Mouse (Mus musculus) ZHBTc4 (cell line): Measurements from ENCODE around the gene Unc93b1.

Source experiments
- DNase-seq: peaks from one replicate; pipeline ENCODE4 v3.0.0-alpha.2; 2011; ENCODE audit warnings: low read depth, low spot score

The Unc93b1 gene

DNA sequence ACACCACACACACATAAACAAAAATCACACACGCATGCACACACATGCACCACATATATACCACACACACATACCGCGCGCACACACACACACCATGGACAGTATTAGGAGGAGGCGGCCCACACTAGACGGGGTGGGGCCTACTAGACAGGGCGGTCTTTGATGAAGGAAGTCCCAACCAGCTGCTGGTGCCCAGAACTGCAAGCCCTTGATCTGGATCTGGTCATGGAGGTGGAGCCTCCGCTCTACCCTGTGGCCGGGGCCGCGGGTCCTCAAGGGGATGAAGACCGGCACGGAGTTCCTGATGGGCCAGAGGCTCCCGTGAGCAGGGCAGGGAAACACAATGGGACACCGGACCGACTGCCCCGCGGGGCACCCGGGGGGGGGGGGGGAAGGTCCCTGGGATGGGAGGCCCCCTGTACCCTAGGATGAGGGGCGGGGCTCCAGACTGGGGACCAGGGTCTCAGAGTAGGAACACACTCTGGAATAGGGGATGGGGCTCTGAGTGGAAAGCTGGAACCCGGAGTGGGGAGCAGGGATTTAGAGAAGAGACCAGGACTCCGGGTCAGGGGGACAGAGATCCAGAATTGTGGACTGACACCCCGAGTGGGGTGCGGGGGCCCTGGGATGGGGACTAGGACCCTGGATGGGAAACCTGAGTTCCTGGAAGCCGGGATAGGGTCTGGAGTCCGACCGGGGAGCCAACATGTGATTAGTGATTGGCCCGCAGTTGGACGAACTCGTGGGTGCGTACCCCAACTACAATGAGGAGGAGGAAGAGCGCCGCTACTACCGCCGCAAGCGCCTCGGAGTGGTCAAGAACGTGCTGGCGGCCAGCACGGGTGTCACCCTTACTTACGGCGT lies at the start of gene Unc93b1:
Gene Unc93b1, plus strand, starts transcription at position 155 of the 864 bp plus-strand sequence.
- peak; percentile 85 for DNase-seq

- no peak for DNase-seq
Observed at GRCm38 (mm10) chr19:3889096-3889495, 45.9 kb upstream of the Unc93b1 start.

- peak; percentile 44 for DNase-seq
Observed at GRCm38 (mm10) chr19:3890181-3890580, 44.8 kb upstream of the Unc93b1 start.

GRCm38 (mm10) chr19:3893545-3894116 lies 41.4 kb upstream of the Unc93b1 start:
- no peak for DNase-seq

DNA sequence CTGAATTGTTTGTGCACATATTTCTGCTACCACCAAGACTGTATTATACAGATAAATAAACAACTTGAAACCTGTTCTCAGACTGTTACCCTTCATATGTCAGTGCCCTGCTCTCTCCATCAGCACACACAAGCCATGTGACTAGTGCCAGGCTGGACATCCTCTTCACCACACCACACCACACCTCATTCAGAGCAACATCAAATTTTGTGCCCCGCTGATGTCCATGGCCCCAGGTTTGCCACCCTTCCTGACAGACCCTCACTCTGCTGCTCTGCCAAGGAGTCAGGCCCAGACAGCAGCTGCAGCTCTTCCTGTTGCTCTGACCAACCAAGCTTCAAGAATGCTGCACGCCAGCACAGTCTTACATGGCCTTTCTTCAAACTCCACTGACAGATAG lies 40.7 kb upstream of the Unc93b1 start:
- DNase-seq = no peak

DNA sequence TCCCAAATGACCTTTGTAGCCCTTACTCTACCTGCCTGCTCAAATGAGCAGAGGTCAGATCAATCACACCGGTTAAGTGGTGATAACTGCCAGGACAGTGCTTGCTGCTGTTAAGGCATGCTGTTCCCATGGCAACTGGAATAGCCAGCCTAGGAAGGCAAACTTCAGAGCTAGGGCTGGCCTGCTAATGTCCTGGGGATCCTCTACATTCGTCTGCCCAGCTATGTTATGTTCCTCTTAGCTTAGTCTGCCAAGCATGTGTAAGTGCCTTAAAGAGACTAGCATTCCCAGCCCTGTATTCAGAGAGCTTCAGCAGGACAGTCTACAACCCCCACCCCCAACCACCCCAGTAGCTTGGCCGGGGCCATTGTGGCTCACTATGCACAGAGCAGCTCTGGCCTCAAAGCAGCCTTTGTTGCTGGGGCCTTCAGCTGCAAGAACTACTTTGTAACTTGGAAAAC lies 39.8 kb upstream of the Unc93b1 start:
- peak; percentile 54 for DNase-seq

DNA sequence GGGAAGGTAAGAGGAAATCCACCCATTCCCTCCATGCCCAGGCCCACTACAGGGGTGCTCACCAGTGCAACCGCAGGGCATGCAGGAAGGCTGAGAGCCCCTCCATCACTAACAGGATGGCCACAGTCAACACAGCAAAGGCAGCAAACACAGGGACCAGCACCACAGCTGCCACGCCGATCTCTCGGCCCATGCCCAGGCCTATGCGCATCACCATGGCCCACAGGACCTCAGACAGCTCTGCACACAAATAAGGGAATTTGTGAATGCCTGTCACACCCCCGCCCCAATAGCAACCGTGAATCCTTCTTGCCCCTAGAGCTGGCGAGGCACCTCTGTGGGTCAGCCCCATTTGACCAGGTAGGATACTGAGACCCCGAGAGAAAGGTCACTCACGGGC lies 38.8 kb upstream of the Unc93b1 start:
- DNase-seq = no peak

GRCm38 (mm10) chr19:3897557-3897956 lies 37.4 kb upstream of the Unc93b1 start:
- no peak for DNase-seq

DNA sequence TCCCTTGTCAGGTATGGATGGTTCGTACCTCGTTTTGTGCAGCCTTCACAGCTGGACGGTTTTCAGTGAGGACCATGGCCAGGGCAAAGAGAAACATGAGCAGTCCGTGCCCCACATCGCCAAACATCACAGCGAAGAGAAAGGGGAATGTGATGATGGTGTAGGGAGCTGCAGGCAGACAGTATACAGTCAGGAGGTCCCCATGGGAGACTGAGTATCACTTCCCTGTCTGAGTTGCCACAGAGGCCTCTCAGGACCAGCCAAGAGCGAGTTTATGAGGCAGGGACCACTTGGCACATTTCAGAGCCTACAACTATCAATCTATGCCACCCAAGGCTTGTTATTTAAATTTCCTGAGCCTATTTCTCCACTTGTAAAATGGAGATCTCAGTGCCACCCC lies 36.0 kb upstream of the Unc93b1 start:
- no peak for DNase-seq

DNA sequence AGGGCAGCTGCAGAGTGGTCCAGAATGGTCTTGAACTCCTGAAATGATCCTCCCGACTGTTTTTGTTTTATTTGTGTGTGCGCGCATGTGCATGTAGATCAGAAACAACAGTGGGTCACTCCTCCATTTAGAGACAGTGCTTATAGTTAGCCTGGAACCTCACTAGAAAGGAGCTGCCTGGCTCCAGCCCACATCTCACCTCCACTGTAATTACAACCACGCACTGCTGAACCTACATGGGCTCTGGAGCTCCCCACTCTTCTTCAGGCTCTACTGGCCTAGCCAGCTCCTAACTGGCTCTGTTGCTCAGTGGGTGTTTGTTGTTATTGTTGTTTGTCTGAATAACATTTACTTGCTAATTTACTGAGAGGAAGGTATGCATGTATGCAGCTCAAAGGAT lies 35.4 kb upstream of the Unc93b1 start:
- no peak for DNase-seq

GRCm38 (mm10) chr19:3902966-3903365 lies 32.0 kb upstream of the Unc93b1 start:
- no peak for DNase-seq

- DNase-seq = peak; percentile 66
Observed at GRCm38 (mm10) chr19:3903648-3904362, 31.2 kb upstream of the Unc93b1 start.

- DNase-seq = peak; percentile 25
Observed at GRCm38 (mm10) chr19:3904363-3904675, 30.7 kb upstream of the Unc93b1 start.

DNA sequence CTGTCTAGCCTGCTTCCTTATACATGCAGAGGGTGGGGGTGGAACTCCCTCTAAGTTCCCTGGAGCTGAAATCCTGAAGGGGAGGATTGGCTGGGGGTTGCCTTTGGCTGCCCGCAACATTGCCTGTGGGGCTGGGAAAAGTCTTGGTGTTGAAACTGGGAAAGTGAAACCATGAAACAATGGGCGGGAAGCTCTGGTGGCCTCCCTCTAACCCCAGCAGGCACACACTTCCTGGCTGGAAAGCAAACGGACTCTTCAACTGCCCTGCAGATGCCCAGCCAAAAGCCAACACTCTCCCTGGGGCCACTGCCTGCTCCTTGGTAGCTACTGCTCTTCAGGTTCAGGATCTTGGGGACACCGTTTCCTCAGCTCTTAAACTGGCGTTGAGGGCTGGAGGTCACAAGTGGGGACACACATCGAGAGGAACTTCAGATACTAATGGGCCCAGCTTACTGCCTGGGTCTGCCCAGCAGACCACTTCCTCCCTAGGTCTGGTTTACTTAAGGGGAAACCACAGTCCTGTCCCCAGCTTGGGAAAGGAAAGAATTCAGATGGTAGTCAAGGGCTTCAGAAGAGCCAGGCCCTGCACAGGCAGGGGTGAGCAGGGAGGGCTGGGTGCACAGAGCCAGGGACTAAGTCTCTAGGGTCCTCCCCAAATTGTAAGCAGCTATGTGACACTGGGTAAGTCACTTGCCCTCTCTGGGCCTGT lies 29.6 kb upstream of the Unc93b1 start:
- peak; percentile 35 for DNase-seq

- no peak for DNase-seq
Observed at GRCm38 (mm10) chr19:3906326-3906725, 28.7 kb upstream of the Unc93b1 start.

GRCm38 (mm10) chr19:3906795-3907786 lies 27.9 kb upstream of the Unc93b1 start, which contains the start of gene Tcirg1:
Gene Tcirg1 (minus strand): TSS chr19:3907133.
- DNase-seq = peak; percentile 67

DNA sequence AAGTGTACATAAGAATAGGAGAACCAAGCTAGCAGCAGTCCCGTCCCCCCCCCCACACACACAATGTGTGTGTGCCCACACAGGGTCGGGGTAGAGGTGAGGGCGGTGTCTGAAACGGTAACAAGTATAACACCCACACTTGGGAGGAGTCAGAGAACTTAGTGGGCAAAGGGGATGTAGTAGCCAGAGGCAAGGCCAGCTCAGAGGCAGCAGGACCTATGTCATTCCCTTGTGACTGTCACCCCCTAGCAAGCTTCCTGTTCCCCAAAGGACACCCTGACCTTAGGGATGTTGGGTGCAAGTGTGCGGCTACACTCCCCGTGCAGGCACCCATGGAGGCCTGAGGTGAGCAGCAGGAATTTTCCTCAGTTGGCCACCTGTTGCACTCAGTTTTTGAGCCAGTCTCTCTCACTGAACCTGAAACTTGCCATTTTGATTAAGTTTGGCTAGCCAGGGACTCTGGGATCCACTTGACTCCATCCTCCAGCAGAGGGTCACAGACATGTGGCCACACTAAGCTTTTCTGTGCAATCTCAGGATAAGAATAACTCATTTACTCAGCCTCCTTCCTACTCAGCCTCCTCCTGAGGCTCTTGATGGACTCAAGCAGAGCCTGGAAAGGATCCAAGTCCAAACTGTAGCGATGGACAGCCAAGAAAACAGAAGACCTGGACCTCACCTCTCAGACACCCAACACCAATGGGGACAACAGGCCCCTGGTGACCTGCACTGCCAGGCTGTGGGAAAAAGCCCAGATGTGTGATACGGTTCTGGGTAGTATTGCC lies 26.9 kb upstream of the Unc93b1 start:
- no peak for DNase-seq

DNA sequence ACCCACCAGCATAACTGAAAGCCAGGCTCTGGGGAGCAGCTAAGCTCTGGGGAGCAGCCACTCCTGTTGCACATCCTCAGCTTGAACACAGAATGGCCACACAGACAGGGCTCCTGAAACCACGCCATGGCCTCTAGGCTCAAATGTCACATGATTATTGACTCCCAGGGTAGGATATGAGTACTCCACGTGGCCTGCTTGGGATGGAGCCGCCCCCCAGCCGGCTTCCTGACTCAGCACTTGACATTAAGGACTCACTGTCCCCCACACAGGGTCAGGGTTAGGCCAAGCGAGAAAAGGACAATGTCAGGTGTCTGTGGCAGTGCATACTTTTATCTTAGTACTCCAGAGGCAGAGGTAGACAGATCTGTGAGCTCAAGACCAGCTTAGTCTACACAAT lies 24.8 kb upstream of the Unc93b1 start:
- no peak for DNase-seq

- peak; percentile 99 for DNase-seq
Observed at GRCm38 (mm10) chr19:3912337-3913204, 22.4 kb upstream of the Unc93b1 start, which contains the start of gene Ndufs8. Gene Ndufs8 (minus strand): TSS chr19:3912774.
